Mouse (Mus musculus) liver, postnatal 0 days (tissue): ENCODE measurements around the gene Grcc10. TPM values are rescaled to one million over a fixed set of nuclear protein-coding genes. Genes with fewer than 3 reads are reported as not detected.

ENCODE experiments used
- ATAC-seq: fragments of 200-750 bp; cut with Nextera tagmentation; 2 replicates; pipeline ENCODE4 v1.8.0; 2017; ENCODE audit warnings: mild to moderate bottlenecking, moderate library complexity
- DNase-seq: peaks from one replicate; pipeline ENCODE4 v3.0.0-alpha.2; 2016
- H3K27ac ChIP-seq: fragments of 300-500 bp; sonication (generic); 2 replicates; pipeline ENCODE4 v1.5.1; 2014; ENCODE audit warnings: antibody characterized with exemption, moderate library complexity, mild to moderate bottlenecking, low read depth
- H3K27me3 ChIP-seq: fragments of 300-500 bp; sonication (generic); 2 replicates; pipeline ENCODE4 v1.6.1; 2014; ENCODE audit warnings: low read length, control low read depth, mixed read lengths; ENCODE audit not compliant: insufficient read depth
- H3K36me3 ChIP-seq: fragments of 300-500 bp; sonication (generic); replicated peaks from 2 replicates; pipeline ENCODE4 v1.6.1; 2014; ENCODE audit warnings: mild to moderate bottlenecking, control low read depth, low read length, moderate library complexity, mixed read lengths; ENCODE audit not compliant: insufficient read depth
- H3K4me1 ChIP-seq: fragments of 300-500 bp; sonication (generic); 2 replicates; pipeline ENCODE4 v1.6.1; 2014; ENCODE audit warnings: antibody characterized with exemption, mild to moderate bottlenecking, control low read depth; ENCODE audit not compliant: insufficient read depth
- H3K4me2 ChIP-seq: fragments of 300-500 bp; sonication (generic); 2 replicates; pipeline ENCODE4 v1.6.1; 2014; ENCODE audit warnings: low read depth, mild to moderate bottlenecking, low read length, moderate library complexity, mixed read lengths
- H3K4me3 ChIP-seq: fragments of 300-500 bp; sonication (generic); 2 replicates; pipeline ENCODE4 v1.5.1; 2014; ENCODE audit warnings: low read depth, low read length
- H3K9ac ChIP-seq: fragments of 300-500 bp; sonication (generic); replicated peaks from 2 replicates; pipeline ENCODE4 v1.6.1; 2014; ENCODE audit warnings: mild to moderate bottlenecking, moderate library complexity
- H3K9me3 ChIP-seq: fragments of 300-500 bp; sonication (generic); 2 replicates; pipeline ENCODE4 v1.6.1; 2016; ENCODE audit warnings: mild to moderate bottlenecking, control low read depth, low read length, mixed read lengths
- CTCF ChIP-seq: sonication (generic); IDR thresholded peaks from 2 replicates; pipeline ENCODE4 v1.5.1; 2016; ENCODE audit warnings: antibody characterized with exemption, low read depth
- EP300 ChIP-seq: IDR thresholded peaks from 2 replicates; pipeline ENCODE4 v1.6.1; 2016; ENCODE audit warnings: antibody characterized with exemption, low read depth, mild to moderate bottlenecking
- WGBS: fragments of 180-500 bp; shearing (Covaris S2); extraction: QIAGEN DNeasy Blood & Tissue Kit; methylation state at CpG from one replicate; pipeline ENCODE4 v1.1.7; 2014; ENCODE audit not compliant: insufficient replicate concordance; 5-methylcytosine and 5-hydroxymethylcytosine counted together
- polyA plus RNA-seq: library from polyadenylated mRNA; unstranded; fragments of >200 nt; fragmentation: Nextera tagmentation; extraction: Ambion mirVana; gene quantifications from 2 replicates; pipeline ENCODE4 v1.2.1, GENCODE M21; 2015

The Grcc10 gene
- polyA plus RNA-seq, 1 experiment from 2014 or later, result 148 TPM

GRCm38 (mm10) chr6:124724472-124724871, 16.7 kb downstream of the Grcc10 start:
- DNase-seq (no peak), ATAC-seq (no peak)
- 60% methylated on average over 10 of the region's 10 CpGs for WGBS
- Histone ChIP-seq H3K36me3 (peaks cover 36% of the 10 kb centered on the region), H3K4me1 (peaks cover 41% of the 10 kb centered on the region), H3K4me2 (peak overlapping the region; percentile 35; the same call in 1 of the 2 replicates), H3K27ac (peak overlapping the region; percentile 60), H3K4me3 (no peak overlapping the region), H3K9ac (no peak overlapping the region), H3K9me3 (no peaks in the 10 kb centered on the region), H3K27me3 (no peaks in the 10 kb centered on the region)
- no peak for TF ChIP-seq CTCF
- no peak for TF ChIP-seq EP300

DNA sequence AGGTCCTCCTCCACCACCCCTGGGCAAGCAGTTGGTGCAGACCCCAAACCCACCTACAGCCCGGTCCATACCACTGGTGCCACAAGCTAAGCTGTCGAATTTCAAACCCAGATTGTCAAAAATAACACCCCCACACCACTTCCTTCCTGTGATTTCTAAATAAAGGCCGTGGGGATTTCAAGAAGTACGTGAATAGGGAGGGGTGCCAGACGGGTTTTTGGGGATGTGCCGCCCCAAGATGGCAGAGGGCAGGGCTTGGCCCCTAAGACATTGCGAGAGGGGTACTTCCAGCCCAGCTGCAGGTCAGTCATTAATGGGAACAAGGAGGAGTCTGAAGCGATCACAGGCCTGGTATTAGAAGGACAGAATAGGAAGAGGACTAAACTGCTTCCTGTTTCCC, 17.6 kb downstream of the Grcc10 start:
- 51% methylated on average over 8 of the region's 8 CpGs for WGBS
- H3K9ac ChIP-seq, result no peak overlapping the region
- peaks cover 50% of the 10 kb centered on the region for H3K4me1 ChIP-seq
- no peak for TF ChIP-seq CTCF
- TF ChIP-seq EP300, result no peak
- H3K4me2 ChIP-seq, result peak overlapping the region; percentile 31; the same call in 1 of the 2 replicates
- H3K4me3 ChIP-seq, result no peak overlapping the region
- peaks cover 34% of the 10 kb centered on the region for H3K36me3 ChIP-seq
- H3K27me3 ChIP-seq, result no peaks in the 10 kb centered on the region
- ATAC-seq, result no peak
- peak; percentile 45 for DNase-seq
- peak overlapping the region; percentile 65 for H3K27ac ChIP-seq
- H3K9me3 ChIP-seq, result no peaks in the 10 kb centered on the region

DNA sequence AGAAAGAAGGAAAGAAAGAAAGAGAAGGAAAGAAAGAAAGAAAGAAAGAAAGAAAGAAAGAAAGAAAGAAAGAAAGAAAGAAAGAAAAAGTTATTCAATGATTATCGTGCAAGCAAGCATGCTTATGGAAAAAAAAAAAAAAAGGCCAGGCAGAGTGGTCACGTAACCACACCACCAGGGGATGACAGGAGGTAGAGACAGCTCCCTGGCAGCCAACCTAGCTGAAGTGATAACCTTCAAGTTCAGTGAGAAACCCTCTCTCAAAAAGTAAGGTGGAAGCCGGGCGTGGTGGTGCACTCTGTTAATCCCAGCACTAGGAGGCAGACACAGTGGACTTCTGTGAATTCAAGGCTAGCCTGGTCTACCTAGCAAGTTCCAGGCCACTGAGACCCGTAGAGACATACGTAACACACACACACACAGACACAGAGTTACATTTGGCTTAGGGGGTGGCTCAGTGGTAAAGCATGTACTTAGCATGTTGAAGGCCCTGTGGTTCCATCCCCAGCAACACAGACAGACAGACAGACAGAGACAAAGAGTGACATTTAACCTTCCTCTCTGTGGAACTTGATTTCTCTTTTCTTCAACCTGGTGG, 18.2 kb downstream of the Grcc10 start:
- Histone ChIP-seq H3K4me1 (peaks cover 51% of the 10 kb centered on the region), H3K9ac (no peak overlapping the region), H3K36me3 (peaks cover 29% of the 10 kb centered on the region), H3K27me3 (no peaks in the 10 kb centered on the region), H3K4me2 (0 out of 2 replicates have a peak overlapping the region, but pooled peaks have one; percentile 31), H3K27ac (peak overlapping the region; percentile 65), H3K9me3 (no peaks in the 10 kb centered on the region), H3K4me3 (no peak overlapping the region)
- 0 out of 2 replicates have a peak, but pooled peaks have one; percentile 6 for TF ChIP-seq CTCF
- no peak for TF ChIP-seq EP300
- 75% methylated on average over 6 of the region's 6 CpGs for WGBS
- DNase-seq (no peak), ATAC-seq (no peak)

GRCm38 (mm10) chr6:124720904-124721303, 20.3 kb downstream of the Grcc10 start:
- Histone ChIP-seq H3K4me1 (peaks cover 51% of the 10 kb centered on the region), H3K4me2 (peak overlapping the region; percentile 18; the same call in 1 of the 2 replicates), H3K9ac (no peak overlapping the region; the same call in 1 of the 2 replicates), H3K27ac (peak overlapping the region; percentile 62), H3K9me3 (no peaks in the 10 kb centered on the region), H3K36me3 (peaks cover 31% of the 10 kb centered on the region), H3K27me3 (no peaks in the 10 kb centered on the region), H3K4me3 (no peak overlapping the region)
- no peak for TF ChIP-seq EP300
- no peak for TF ChIP-seq CTCF
- 59% methylated on average over 11 of the region's 11 CpGs for WGBS
- DNase-seq, result no peak
- ATAC-seq, result no peak

DNA sequence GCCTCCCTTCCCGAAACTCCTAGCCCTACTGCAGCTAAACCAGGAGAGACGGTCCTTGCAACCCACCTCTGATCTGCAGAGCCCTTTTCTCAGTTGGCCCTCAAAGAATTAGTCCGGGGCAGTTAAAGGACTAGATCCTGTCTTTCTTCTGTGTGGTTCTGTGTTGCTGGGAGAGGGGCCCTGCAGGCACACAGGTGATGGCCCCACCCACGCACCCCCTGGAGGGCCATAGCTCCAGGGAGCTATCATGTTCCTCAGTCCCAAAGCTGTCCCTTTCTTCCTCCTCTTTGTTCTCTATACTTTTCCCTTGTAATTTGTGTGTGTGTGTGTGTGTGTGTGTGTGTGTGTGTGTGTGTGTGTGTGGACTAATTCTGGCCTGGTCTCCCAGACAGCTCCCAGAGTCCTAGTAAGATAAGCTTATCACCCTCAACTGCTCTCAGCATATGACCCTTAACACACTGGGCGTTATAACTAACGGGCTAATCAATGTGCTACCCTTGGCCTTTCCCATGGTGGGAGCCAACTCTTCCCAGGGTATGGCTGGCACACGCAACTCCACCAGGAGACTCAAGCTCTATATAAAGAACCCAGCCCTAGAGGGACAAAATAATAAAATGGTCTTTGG, 21.7 kb downstream of the Grcc10 start:
- peaks cover 40% of the 10 kb centered on the region for H3K36me3 ChIP-seq
- ATAC-seq (peak; percentile 81), DNase-seq (no peak)
- H3K4me3 ChIP-seq, result no peak overlapping the region
- H3K27me3 ChIP-seq, result no peaks in the 10 kb centered on the region
- TF ChIP-seq EP300 (peak; percentile 51; the same call in 1 of the 2 replicates), CTCF (peak; percentile 36; the same call in 1 of the 2 replicates)
- H3K9ac ChIP-seq, result peak overlapping the region; percentile 46; the same call in 1 of the 2 replicates
- 54% methylated on average over 7 of the region's 7 CpGs for WGBS
- H3K9me3 ChIP-seq, result no peaks in the 10 kb centered on the region
- H3K4me1 ChIP-seq, result peaks cover 45% of the 10 kb centered on the region
- 0 out of 2 replicates have a peak overlapping the region, but pooled peaks have one; percentile 11 for H3K4me2 ChIP-seq
- H3K27ac ChIP-seq, result peak overlapping the region; percentile 34

GRCm38 (mm10) chr6:124718703-124719102, 22.5 kb downstream of the Grcc10 start:
- no peaks in the 10 kb centered on the region for H3K27me3 ChIP-seq
- peaks cover 42% of the 10 kb centered on the region for H3K36me3 ChIP-seq
- H3K4me1 ChIP-seq, result peaks cover 43% of the 10 kb centered on the region
- WGBS, result 75% methylated on average over 12 of the region's 16 CpGs
- no peak for DNase-seq
- ATAC-seq, result no peak
- H3K27ac ChIP-seq, result no peak overlapping the region
- no peaks in the 10 kb centered on the region for H3K9me3 ChIP-seq
- H3K9ac ChIP-seq, result no peak overlapping the region
- no peak overlapping the region for H3K4me3 ChIP-seq
- TF ChIP-seq CTCF, result no peak
- no peak for TF ChIP-seq EP300
- H3K4me2 ChIP-seq, result no peak overlapping the region
